Mouse (Mus musculus) liver, postnatal 0 days (tissue): Measurements from ENCODE around the gene Rasgef1b. TPM values are rescaled to one million over a fixed set of nuclear protein-coding genes. Genes with fewer than 3 reads are reported as not detected.

ENCODE experiments used
- ATAC-seq: fragments of 200-750 bp; cut with Nextera tagmentation; 2 replicates; pipeline ENCODE4 v1.8.0; 2017; ENCODE audit warnings: mild to moderate bottlenecking, moderate library complexity
- DNase-seq: peaks from one replicate; pipeline ENCODE4 v3.0.0-alpha.2; 2016
- H3K27ac ChIP-seq: fragments of 300-500 bp; sonication (generic); 2 replicates; pipeline ENCODE4 v1.5.1; 2014; ENCODE audit warnings: antibody characterized with exemption, moderate library complexity, mild to moderate bottlenecking, low read depth
- H3K27me3 ChIP-seq: fragments of 300-500 bp; sonication (generic); 2 replicates; pipeline ENCODE4 v1.6.1; 2014; ENCODE audit warnings: low read length, control low read depth, mixed read lengths; ENCODE audit not compliant: insufficient read depth
- H3K36me3 ChIP-seq: fragments of 300-500 bp; sonication (generic); replicated peaks from 2 replicates; pipeline ENCODE4 v1.6.1; 2014; ENCODE audit warnings: mild to moderate bottlenecking, control low read depth, low read length, moderate library complexity, mixed read lengths; ENCODE audit not compliant: insufficient read depth
- H3K4me1 ChIP-seq: fragments of 300-500 bp; sonication (generic); 2 replicates; pipeline ENCODE4 v1.6.1; 2014; ENCODE audit warnings: antibody characterized with exemption, mild to moderate bottlenecking, control low read depth; ENCODE audit not compliant: insufficient read depth
- H3K4me2 ChIP-seq: fragments of 300-500 bp; sonication (generic); 2 replicates; pipeline ENCODE4 v1.6.1; 2014; ENCODE audit warnings: low read depth, mild to moderate bottlenecking, low read length, moderate library complexity, mixed read lengths
- H3K4me3 ChIP-seq: fragments of 300-500 bp; sonication (generic); 2 replicates; pipeline ENCODE4 v1.5.1; 2014; ENCODE audit warnings: low read depth, low read length
- H3K9ac ChIP-seq: fragments of 300-500 bp; sonication (generic); replicated peaks from 2 replicates; pipeline ENCODE4 v1.6.1; 2014; ENCODE audit warnings: mild to moderate bottlenecking, moderate library complexity
- H3K9me3 ChIP-seq: fragments of 300-500 bp; sonication (generic); 2 replicates; pipeline ENCODE4 v1.6.1; 2016; ENCODE audit warnings: mild to moderate bottlenecking, control low read depth, low read length, mixed read lengths
- CTCF ChIP-seq: sonication (generic); IDR thresholded peaks from 2 replicates; pipeline ENCODE4 v1.5.1; 2016; ENCODE audit warnings: antibody characterized with exemption, low read depth
- EP300 ChIP-seq: IDR thresholded peaks from 2 replicates; pipeline ENCODE4 v1.6.1; 2016; ENCODE audit warnings: antibody characterized with exemption, low read depth, mild to moderate bottlenecking
- WGBS: fragments of 180-500 bp; shearing (Covaris S2); extraction: QIAGEN DNeasy Blood & Tissue Kit; methylation state at CpG from one replicate; pipeline ENCODE4 v1.1.7; 2014; ENCODE audit not compliant: insufficient replicate concordance; 5-methylcytosine and 5-hydroxymethylcytosine counted together
- polyA plus RNA-seq: library from polyadenylated mRNA; unstranded; fragments of >200 nt; fragmentation: Nextera tagmentation; extraction: Ambion mirVana; gene quantifications from 2 replicates; pipeline ENCODE4 v1.2.1, GENCODE M21; 2015

The Rasgef1b gene
- polyA plus RNA-seq, 1 experiment from 2014 or later, result 11.8 TPM

DNA sequence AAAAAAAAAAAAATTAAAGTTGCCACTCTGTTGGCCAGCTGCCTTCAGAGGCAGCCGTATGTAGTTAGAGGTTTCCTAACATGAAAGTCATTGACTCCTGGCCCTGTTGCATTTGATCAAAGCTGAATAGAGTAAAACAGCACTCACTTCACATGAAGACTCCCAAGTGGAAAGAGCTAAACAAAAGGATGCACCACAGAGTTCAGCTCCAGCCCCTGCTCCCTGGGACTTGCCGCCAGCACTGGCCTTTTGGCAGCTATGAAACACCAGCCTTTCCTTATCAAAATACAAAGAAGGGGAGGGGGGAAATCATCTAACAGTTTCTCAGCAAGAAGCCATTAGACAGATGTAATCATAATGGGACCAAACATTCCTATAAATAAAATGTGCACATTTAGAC is 8.3 kb downstream of the Rasgef1b start:
- TF ChIP-seq CTCF, result no peak
- TF ChIP-seq EP300, result no peak
- H3K9me3 ChIP-seq, result no peaks in the 10 kb centered on the region
- H3K27ac ChIP-seq, result no peak overlapping the region
- ATAC-seq (no peak), DNase-seq (no peak)
- no peaks in the 10 kb centered on the region for H3K36me3 ChIP-seq
- H3K4me1 ChIP-seq, result no peaks in the 10 kb centered on the region
- H3K27me3 ChIP-seq, result no peaks in the 10 kb centered on the region
- WGBS, result 73% methylated on average over 2 of the region's 2 CpGs
- H3K9ac ChIP-seq, result no peak overlapping the region
- no peak overlapping the region for H3K4me3 ChIP-seq
- no peak overlapping the region for H3K4me2 ChIP-seq

GRCm38 (mm10) chr5:99717917-99718316 is 10.9 kb downstream of the Rasgef1b start:
- H3K36me3 ChIP-seq, result no peaks in the 10 kb centered on the region
- TF ChIP-seq EP300, result no peak
- 78% methylated on average over 8 of the region's 8 CpGs for WGBS
- ATAC-seq, result no peak
- DNase-seq, result no peak
- no peaks in the 10 kb centered on the region for H3K9me3 ChIP-seq
- H3K27ac ChIP-seq, result no peak overlapping the region
- H3K9ac ChIP-seq, result no peak overlapping the region
- H3K4me1 ChIP-seq, result no peaks in the 10 kb centered on the region
- H3K4me3 ChIP-seq, result no peak overlapping the region
- no peaks in the 10 kb centered on the region for H3K27me3 ChIP-seq
- no peak overlapping the region for H3K4me2 ChIP-seq

- Histone ChIP-seq H3K4me3 (no peak overlapping the region), H3K9ac (no peak overlapping the region), H3K36me3 (no peaks in the 10 kb centered on the region), H3K4me1 (no peaks in the 10 kb centered on the region), H3K27ac (no peak overlapping the region), H3K4me2 (no peak overlapping the region), H3K27me3 (no peaks in the 10 kb centered on the region), H3K9me3 (no peaks in the 10 kb centered on the region)
- WGBS, result 55% methylated on average over 5 of the region's 5 CpGs
- no peak for TF ChIP-seq EP300
- TF ChIP-seq CTCF, result no peak
- DNase-seq (no peak), ATAC-seq (no peak)
Observed at GRCm38 (mm10) chr5:99715281-99715744, 13.6 kb downstream of the Rasgef1b start.

DNA sequence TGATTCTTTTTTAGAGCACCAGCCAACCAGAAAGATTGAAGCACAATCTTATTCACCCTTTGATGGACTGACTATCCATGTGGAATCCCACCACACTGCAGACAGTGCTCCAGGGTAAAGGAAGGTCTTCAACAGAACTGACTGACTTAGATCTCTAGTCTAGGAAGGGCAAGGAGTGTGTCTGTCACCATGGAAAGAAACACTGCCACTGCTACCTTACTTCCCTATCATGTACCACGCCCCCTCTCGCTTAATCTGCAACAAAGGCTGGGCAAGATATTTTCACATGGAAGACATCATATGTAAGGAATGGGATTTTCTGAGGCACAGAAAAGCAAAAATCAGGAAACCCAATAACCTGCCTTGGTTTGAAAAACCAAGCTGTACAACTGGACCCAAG is 16.9 kb downstream of the Rasgef1b start:
- H3K9ac ChIP-seq, result no peak overlapping the region
- H3K9me3 ChIP-seq, result no peaks in the 10 kb centered on the region
- no peak overlapping the region for H3K4me3 ChIP-seq
- no peaks in the 10 kb centered on the region for H3K4me1 ChIP-seq
- TF ChIP-seq CTCF (no peak), EP300 (no peak)
- H3K27ac ChIP-seq, result no peak overlapping the region
- ATAC-seq (no peak), DNase-seq (no peak)
- 74% methylated on average over 2 of the region's 2 CpGs for WGBS
- H3K4me2 ChIP-seq, result no peak overlapping the region
- H3K36me3 ChIP-seq, result no peaks in the 10 kb centered on the region
- H3K27me3 ChIP-seq, result no peaks in the 10 kb centered on the region

- H3K36me3 ChIP-seq, result no peaks in the 10 kb centered on the region
- no peak overlapping the region for H3K9ac ChIP-seq
- H3K4me3 ChIP-seq, result no peak overlapping the region
- WGBS, result 36% methylated on average over 6 of the region's 6 CpGs
- ATAC-seq, result no peak
- H3K9me3 ChIP-seq, result no peaks in the 10 kb centered on the region
- H3K27me3 ChIP-seq, result no peaks in the 10 kb centered on the region
- no peak overlapping the region for H3K4me2 ChIP-seq
- H3K27ac ChIP-seq, result no peak overlapping the region
- no peaks in the 10 kb centered on the region for H3K4me1 ChIP-seq
- TF ChIP-seq EP300, result no peak
- TF ChIP-seq CTCF, result peak; percentile 56
- DNase-seq, result peak; percentile 23
Observed at GRCm38 (mm10) chr5:99708706-99709105, 20.2 kb downstream of the Rasgef1b start.

DNA sequence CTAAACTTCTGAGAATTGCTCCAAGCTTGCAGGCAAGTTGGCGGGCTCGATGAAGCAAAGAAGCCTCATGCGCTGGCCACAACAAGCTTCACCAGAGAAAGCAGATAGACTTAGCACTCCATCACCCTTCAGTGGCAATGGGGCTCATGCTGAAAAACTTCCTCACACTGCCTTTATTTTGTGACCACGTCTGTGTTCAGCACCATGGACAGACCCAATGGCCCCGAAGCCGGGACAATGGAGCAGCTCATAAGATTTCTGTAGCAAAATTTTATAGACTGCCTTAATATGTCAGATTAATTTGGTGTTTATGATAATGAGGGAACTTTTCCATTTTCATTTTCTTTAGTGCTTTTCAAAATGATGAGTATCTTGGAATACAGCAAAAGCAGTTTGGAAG is 21.6 kb downstream of the Rasgef1b start:
- H3K9me3 ChIP-seq, result no peaks in the 10 kb centered on the region
- ATAC-seq (no peak), DNase-seq (peak; percentile 33)
- no peaks in the 10 kb centered on the region for H3K27me3 ChIP-seq
- no peak for TF ChIP-seq EP300
- TF ChIP-seq CTCF, result no peak
- 30% methylated on average over 6 of the region's 6 CpGs for WGBS
- no peak overlapping the region for H3K9ac ChIP-seq
- no peaks in the 10 kb centered on the region for H3K36me3 ChIP-seq
- no peaks in the 10 kb centered on the region for H3K4me1 ChIP-seq
- H3K27ac ChIP-seq, result no peak overlapping the region
- H3K4me3 ChIP-seq, result no peak overlapping the region
- no peak overlapping the region for H3K4me2 ChIP-seq

DNA sequence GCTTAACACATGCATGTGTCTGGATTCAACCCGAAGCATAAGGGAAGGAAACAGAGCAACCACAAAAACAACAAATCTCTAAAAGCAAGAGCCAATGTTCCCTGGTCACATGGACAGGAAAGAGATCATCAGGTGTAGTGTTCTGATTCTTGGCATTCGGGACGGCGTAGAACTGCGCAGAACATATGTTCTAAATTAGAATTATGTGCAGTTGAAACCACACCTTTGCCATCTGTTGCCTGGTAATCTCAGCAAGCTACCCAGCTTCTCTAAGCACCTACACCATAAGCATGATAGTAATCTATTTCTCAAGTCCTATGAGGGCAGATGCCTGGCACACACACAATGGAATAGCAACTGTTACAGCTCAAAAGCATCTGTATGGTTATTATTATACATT is 27.1 kb downstream of the Rasgef1b start:
- TF ChIP-seq EP300 (no peak), CTCF (no peak)
- Histone ChIP-seq H3K4me2 (no peak overlapping the region), H3K4me1 (no peaks in the 10 kb centered on the region), H3K9ac (no peak overlapping the region), H3K27ac (no peak overlapping the region), H3K36me3 (no peaks in the 10 kb centered on the region), H3K27me3 (no peaks in the 10 kb centered on the region), H3K4me3 (no peak overlapping the region), H3K9me3 (no peaks in the 10 kb centered on the region)
- no peak for ATAC-seq
- WGBS, result 55% methylated on average over 5 of the region's 5 CpGs
- DNase-seq, result no peak
